Mouse (Mus musculus) stomach, embryonic 14.5 days (tissue): Measurements from ENCODE around the gene Tmem215. TPM values are rescaled to one million over a fixed set of nuclear protein-coding genes. Genes with fewer than 3 reads are reported as not detected.

Experiments
- ATAC-seq: fragments of 200-750 bp; cut with Nextera tagmentation; 2 replicates; pipeline ENCODE4 v1.8.0; 2017; ENCODE audit warnings: low read depth, moderate TSS enrichment; ENCODE audit not compliant: insufficient number of reproducible peaks, insufficient read depth, low FRiP score
- H3K27ac ChIP-seq: fragments of 300-500 bp; sonication (generic); 2 replicates; pipeline ENCODE4 v1.5.1; 2014; ENCODE audit warnings: mild to moderate bottlenecking, low read length, moderate library complexity, mixed read lengths
- H3K27me3 ChIP-seq: fragments of 300-500 bp; sonication (generic); 2 replicates; pipeline ENCODE4 v1.6.1; 2014; ENCODE audit warnings: low read length, control low read depth, mixed read lengths; ENCODE audit not compliant: control insufficient read depth, insufficient read depth
- H3K36me3 ChIP-seq: fragments of 300-500 bp; sonication (generic); 2 replicates; pipeline ENCODE4 v1.6.1; 2014; ENCODE audit warnings: mild to moderate bottlenecking, control low read depth, low read length, moderate library complexity, mixed read lengths; ENCODE audit not compliant: control insufficient read depth, insufficient read depth
- H3K4me1 ChIP-seq: fragments of 300-500 bp; sonication (generic); 2 replicates; pipeline ENCODE4 v1.6.1; 2014; ENCODE audit warnings: low read length, control low read depth, mixed read lengths; ENCODE audit not compliant: control insufficient read depth, insufficient read depth
- H3K4me2 ChIP-seq: fragments of 300-500 bp; sonication (generic); replicated peaks from 2 replicates; pipeline ENCODE4 v1.6.1; 2014; ENCODE audit warnings: low read depth, low read length, control low read depth
- H3K4me3 ChIP-seq: fragments of 300-500 bp; sonication (generic); 2 replicates; pipeline ENCODE4 v1.5.1; 2014; ENCODE audit warnings: low read depth, low read length, control low read depth
- H3K9ac ChIP-seq: fragments of 300-500 bp; sonication (generic); replicated peaks from 2 replicates; pipeline ENCODE4 v1.6.1; 2014; ENCODE audit warnings: low read depth, mild to moderate bottlenecking, control low read depth, low read length, moderate library complexity, mixed read lengths
- H3K9me3 ChIP-seq: fragments of 300-500 bp; sonication (generic); 2 replicates; pipeline ENCODE4 v1.6.1; 2016; ENCODE audit warnings: low read depth, low read length, control low read depth; ENCODE audit not compliant: control insufficient read depth
- WGBS: fragments of 180-500 bp; shearing (Covaris S2); extraction: QIAGEN DNeasy Blood & Tissue Kit; methylation state at CpG from one replicate; pipeline ENCODE4 v1.1.7; 2014; 5-methylcytosine and 5-hydroxymethylcytosine counted together
- polyA plus RNA-seq: library from polyadenylated mRNA; unstranded; fragments of >200 nt; fragmentation: Nextera tagmentation; extraction: Ambion mirVana; gene quantifications from 2 replicates; pipeline ENCODE4 v1.2.1, GENCODE M21; 2014

Tmem215 gene
- polyA plus RNA-seq, 1 experiment from 2014 or later = 1.4 TPM

DNA sequence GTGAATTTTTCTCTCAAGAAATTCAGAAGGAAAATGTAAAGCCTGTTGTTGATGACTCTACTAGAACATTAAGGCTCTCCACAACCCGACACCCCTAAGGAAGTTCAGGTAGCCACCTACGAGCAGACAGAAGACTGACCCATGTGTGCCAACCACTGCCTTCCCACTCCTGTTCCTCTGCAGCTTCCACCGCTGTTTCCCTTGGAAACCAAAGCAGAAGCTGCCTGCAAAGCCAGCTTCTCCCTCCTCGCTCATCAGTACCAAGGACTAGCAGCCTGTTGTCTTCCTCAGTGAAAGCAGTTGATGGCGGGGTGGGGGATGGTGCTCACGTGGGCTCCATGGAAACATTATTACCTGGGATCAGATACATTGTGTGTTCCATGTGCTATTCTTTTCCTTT lies 14.6 kb downstream of the Tmem215 start:
- no peak overlapping the region for H3K4me2 ChIP-seq
- no peak for ATAC-seq
- WGBS = 75% methylated on average over 6 of the region's 6 CpGs

GRCm38 (mm10) chr4:40491731-40492130 lies 19.8 kb downstream of the Tmem215 start:
- Histone ChIP-seq H3K36me3 (no peaks in the 10 kb centered on the region), H3K9ac (no peak overlapping the region), H3K4me1 (no peaks in the 10 kb centered on the region), H3K27ac (no peak overlapping the region), H3K4me2 (no peak overlapping the region), H3K27me3 (no peaks in the 10 kb centered on the region), H3K4me3 (no peak overlapping the region), H3K9me3 (no peaks in the 10 kb centered on the region)
- 84% methylated on average over 8 of the region's 8 CpGs for WGBS
- ATAC-seq = no peak

More for the DNA sequence above, 14.6 kb downstream of the Tmem215 start:
- H3K4me1 ChIP-seq = no peaks in the 10 kb centered on the region
- H3K9ac ChIP-seq = no peak overlapping the region
- H3K9me3 ChIP-seq = no peaks in the 10 kb centered on the region
- no peak overlapping the region for H3K27ac ChIP-seq
- no peak overlapping the region for H3K4me3 ChIP-seq
- no peaks in the 10 kb centered on the region for H3K36me3 ChIP-seq
- no peaks in the 10 kb centered on the region for H3K27me3 ChIP-seq

DNA sequence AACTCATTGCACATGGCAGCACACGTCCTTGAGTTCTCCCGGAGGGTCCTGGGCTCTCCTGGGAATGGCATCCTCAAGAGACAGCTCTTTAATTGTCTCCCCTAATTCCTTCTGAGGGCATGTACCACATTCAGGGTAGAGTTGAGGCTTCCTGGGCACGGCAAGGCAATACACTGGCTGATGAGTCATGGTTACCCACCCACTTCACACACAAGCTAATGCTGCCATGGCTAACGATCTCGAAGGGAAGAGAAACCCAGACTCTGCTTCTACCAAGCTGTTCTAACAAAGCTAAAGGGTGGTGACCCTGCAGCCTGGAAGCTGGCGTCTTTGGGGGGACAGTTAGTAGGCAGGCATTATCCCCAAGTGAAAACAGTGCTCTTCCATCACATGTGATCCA lies 24.4 kb downstream of the Tmem215 start:
- Histone ChIP-seq H3K9ac (no peak overlapping the region), H3K4me2 (no peak overlapping the region), H3K27me3 (no peaks in the 10 kb centered on the region), H3K4me1 (no peaks in the 10 kb centered on the region), H3K36me3 (no peaks in the 10 kb centered on the region), H3K9me3 (no peaks in the 10 kb centered on the region), H3K4me3 (no peak overlapping the region), H3K27ac (no peak overlapping the region)
- ATAC-seq = no peak
- 84% methylated on average over 6 of the region's 6 CpGs for WGBS

DNA sequence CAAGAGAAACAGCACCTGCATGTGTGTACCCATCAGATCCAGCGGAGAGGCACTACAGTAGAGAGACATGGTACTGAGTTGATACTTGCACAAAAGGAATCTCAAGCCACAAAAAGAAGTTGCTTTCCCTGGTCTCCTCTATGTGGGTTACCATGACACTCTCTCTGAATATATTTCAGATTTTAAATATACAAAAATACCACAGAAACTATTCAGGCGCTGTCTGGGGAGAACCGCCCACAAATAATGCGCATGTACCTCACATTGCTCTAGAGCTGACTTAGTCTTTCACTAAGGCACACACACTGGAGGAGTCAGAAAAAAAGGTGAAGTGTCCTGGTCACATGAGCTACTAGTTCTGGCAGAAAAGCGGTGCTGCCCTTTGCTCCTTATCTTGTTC lies 24.8 kb downstream of the Tmem215 start:
- H3K4me3 ChIP-seq = no peak overlapping the region
- no peaks in the 10 kb centered on the region for H3K27me3 ChIP-seq
- WGBS = 92% methylated on average over 5 of the region's 5 CpGs
- no peaks in the 10 kb centered on the region for H3K36me3 ChIP-seq
- H3K27ac ChIP-seq = no peak overlapping the region
- H3K4me1 ChIP-seq = no peaks in the 10 kb centered on the region
- H3K9me3 ChIP-seq = no peaks in the 10 kb centered on the region
- H3K9ac ChIP-seq = no peak overlapping the region
- ATAC-seq = no peak
- H3K4me2 ChIP-seq = no peak overlapping the region

DNA sequence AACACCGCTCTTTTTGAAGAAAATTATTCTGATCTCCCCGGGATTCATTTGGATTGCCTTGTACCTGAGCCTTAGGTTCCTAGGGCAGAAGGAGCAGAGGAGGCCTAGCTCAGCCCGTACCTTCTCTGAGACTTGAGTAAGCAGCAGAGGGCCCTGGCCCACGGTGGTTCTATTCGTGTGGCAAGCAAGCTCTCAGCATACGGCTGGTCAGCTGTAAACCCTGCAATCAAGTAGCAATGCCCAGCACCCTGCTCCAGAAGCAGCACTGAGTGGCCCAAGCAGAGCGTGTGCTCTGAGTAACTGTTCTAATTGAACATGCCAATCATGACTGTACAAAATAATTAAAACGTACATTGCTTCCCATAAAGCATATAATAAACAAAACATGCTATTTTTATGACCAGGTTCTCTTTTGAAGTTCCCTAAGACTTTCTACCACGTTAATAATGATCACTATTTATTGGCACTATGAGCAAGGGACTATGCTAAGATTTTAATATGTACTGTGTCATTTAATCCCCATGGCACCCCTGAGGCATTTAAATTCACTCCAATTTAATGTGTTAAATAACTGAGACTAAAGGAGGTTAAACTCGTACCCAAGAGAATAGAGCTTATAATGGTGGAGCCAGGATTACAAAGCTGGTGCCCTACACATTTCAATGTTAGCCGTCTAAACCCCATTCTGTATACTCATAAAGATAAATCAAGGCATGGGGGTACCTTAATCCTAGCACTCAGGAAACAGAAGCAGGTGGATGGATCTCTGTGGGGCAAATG lies 28.0 kb downstream of the Tmem215 start:
- Histone ChIP-seq H3K36me3 (no peaks in the 10 kb centered on the region), H3K4me3 (no peak overlapping the region), H3K27me3 (no peaks in the 10 kb centered on the region), H3K4me1 (no peaks in the 10 kb centered on the region), H3K4me2 (no peak overlapping the region), H3K9me3 (no peaks in the 10 kb centered on the region), H3K27ac (no peak overlapping the region), H3K9ac (no peak overlapping the region)
- ATAC-seq = no peak
- WGBS = 86% methylated on average over 11 of the region's 11 CpGs

- 75% methylated on average over 3 of the region's 3 CpGs for WGBS
- Histone ChIP-seq H3K9me3 (no peaks in the 10 kb centered on the region), H3K4me3 (no peak overlapping the region), H3K36me3 (no peaks in the 10 kb centered on the region), H3K9ac (no peak overlapping the region), H3K27me3 (no peaks in the 10 kb centered on the region), H3K27ac (no peak overlapping the region), H3K4me1 (no peaks in the 10 kb centered on the region), H3K4me2 (no peak overlapping the region)
- no peak for ATAC-seq
Measured at GRCm38 (mm10) chr4:40502459-40502858, 30.5 kb downstream of the Tmem215 start.

DNA sequence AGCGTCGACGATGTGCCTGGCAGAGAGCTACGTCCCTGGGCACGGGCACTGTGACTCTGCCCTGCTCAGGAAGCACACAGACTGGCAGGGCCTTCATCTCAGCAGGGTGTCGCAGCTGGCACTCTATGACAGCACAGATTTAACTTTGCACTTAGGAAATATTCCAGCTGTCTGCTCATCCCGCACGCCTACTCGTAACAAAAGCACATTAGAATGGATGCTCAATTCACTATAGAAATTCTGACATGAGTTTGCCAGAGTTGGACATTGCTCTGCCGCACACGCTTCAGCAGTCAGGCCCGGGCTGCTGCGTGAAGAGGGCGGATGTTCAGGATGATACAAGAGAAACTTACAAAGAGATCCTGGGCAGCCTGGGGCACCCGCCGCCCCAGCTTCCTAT lies 37.6 kb downstream of the Tmem215 start:
- Histone ChIP-seq H3K36me3 (no peaks in the 10 kb centered on the region), H3K9me3 (no peaks in the 10 kb centered on the region), H3K27ac (no peak overlapping the region), H3K27me3 (no peaks in the 10 kb centered on the region), H3K9ac (no peak overlapping the region), H3K4me2 (no peak overlapping the region), H3K4me3 (no peak overlapping the region), H3K4me1 (no peaks in the 10 kb centered on the region)
- 79% methylated on average over 16 of the region's 16 CpGs for WGBS
- ATAC-seq = no peak

DNA sequence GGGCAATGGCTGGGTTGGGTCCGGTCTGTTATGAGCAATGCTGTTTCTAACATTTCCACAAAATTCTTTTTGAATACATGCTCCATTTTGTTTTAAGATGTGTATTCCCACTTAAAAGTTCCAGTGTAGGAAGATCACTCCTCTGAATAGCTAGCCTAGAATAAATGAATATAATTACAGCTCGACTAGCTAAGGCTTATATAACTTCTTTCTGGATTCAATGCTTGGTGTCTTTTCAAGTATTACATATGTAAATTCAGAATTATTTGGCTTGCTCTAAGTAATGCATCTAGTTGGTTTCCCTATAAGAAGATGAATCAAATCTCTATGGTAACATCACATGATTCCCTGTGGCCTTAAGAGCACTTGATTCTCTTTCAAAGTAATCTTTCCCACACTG lies 41.3 kb downstream of the Tmem215 start:
- ATAC-seq = no peak
- 85% methylated on average over 2 of the region's 2 CpGs for WGBS
- no peaks in the 10 kb centered on the region for H3K27me3 ChIP-seq
- H3K27ac ChIP-seq = no peak overlapping the region
- H3K9me3 ChIP-seq = no peaks in the 10 kb centered on the region
- no peaks in the 10 kb centered on the region for H3K4me1 ChIP-seq
- H3K4me3 ChIP-seq = no peak overlapping the region
- H3K36me3 ChIP-seq = no peaks in the 10 kb centered on the region
- H3K9ac ChIP-seq = no peak overlapping the region
- no peak overlapping the region for H3K4me2 ChIP-seq
